Mouse (Mus musculus) kidney, postnatal 25 days (tissue): ENCODE results near the gene Efcab12.

Experiments used
- DNase-seq, 2 experiments: peaks; one replicate each; pipeline ENCODE4 v3.0.0; 2021; ENCODE audit warnings: mixed read lengths in 2 of 2

Efcab12 gene

DNA sequence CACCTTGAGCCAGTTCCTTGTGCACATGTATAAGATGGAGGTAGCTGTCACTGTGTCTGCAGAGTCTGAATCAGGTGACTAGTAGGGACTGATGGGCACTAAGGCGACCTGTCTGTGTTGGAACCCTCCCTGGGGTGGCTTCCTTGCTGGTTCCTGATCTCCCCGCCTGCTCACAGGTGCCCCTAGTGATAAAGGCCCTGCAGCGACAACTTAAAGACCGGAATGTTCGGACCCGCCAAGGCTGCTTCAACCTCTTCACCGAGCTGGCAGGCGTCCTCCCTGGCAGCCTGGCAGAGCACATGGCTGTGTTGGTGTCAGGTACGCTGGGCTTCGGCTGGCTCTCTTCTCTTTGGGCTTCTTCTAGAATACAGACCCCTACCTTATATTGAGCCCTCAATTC, 47.2 kb downstream of the Efcab12 start:
- no peak for DNase-seq

DNA sequence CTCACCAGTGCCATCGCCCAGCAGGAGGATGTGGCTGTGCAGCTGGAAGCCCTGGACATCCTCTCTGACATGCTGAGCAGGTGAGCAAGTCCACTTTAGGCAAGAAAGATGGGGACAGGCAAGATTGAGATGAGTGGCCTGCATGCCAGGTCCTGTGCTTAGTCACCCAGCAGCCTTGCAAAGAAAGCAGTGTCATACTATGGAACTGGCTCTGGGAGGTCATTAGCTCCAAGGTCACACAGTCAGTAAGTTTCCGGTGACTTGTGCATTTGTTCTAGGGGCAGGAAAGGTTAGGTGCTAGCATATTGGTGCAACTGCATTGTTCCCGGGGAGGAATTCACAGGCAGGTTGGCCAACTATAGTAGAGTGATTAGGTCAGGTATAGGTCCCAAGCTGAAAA, 55.4 kb downstream of the Efcab12 start:
- DNase-seq, result no peak

DNA sequence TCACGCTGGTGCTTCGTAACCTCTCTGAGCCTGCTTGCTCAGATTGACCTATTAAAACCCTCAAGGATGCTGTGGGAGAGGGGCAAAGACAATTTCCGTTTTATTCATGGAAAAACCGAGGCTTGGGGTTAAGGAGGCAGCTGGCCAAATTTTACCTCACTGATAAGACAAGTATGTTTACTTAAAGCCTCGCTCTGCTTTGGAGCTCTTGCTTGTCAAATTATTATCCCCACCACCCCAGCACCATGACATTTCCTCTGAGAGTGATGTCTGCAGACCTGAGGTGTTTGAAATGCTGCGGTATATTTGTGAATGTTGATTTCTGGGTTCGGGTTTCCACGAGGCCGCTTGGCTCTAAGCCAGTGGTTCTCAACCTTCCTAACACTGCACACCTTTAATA, 61.8 kb downstream of the Efcab12 start:
- no peak for DNase-seq

DNA sequence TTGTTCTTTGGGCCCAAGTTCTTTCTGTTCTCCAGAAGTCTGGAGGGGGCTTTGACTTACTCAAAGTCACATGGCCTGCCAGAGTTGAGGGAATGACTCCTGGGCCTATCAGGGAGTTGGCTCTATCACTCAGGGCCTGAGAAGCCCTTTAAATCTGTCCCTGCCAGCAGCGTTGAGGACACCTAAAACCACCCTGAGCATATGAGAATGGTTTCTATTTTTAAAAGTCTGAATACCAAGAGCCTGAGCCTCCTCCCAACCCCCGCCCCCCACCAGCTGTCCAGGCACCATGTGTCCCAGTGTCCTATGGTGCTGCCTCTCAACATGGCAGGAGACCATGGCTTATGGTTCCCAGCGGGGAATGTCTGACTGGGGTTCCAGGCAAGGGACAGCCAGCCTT, 62.4 kb downstream of the Efcab12 start:
- DNase-seq, result no peak

DNA sequence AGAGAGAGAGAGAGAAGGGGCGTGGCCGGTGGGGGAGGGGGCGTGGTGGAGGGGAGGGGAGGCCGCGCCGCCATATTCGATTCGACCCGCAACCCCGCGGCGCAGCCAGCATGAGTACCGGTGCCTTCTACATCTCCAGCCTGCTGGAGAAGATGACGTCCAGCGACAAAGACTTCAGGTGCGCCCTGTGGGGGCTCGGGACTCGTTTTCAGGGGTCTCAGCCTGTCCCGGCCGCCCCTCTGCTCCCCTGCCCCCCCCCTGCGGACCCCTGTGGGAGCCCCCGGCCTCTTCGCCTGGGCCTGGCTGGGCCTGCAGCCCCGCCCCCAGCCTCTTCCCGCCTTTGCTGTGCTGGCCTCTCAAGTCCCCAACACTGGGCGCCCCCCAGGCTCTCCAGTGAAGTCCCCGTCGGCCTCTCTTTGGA, 63.7 kb downstream of the Efcab12 start, which contains the start of gene Cand2:
Gene Cand2, plus strand, starts transcription at position 38 of the 421 bp plus-strand sequence.
- DNase-seq, result peak; percentile 53 to 56

DNA sequence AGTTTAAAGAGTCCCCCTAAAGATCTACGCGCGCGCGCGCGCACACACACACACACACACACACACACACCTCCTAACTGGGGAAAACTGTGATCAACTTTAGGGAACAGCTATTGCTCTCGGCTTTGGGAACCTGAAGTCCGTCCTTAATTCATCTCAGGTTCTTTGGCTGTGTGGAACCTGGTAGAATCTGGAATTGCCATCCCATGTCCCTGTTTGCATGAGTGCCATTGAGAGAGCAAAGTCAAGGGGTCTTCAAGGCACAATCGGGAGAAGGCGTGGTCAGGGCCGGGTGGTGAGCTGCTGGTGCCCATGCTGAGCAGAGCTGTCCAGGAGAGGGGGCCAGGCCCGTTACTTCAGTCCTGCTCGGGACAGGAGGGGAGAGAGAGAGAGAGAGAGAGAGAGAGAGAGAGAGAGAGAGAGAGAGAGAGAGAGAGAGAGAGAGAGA, 64.2 kb downstream of the Efcab12 start:
- peak; percentile 19 to 33 for DNase-seq

DNA sequence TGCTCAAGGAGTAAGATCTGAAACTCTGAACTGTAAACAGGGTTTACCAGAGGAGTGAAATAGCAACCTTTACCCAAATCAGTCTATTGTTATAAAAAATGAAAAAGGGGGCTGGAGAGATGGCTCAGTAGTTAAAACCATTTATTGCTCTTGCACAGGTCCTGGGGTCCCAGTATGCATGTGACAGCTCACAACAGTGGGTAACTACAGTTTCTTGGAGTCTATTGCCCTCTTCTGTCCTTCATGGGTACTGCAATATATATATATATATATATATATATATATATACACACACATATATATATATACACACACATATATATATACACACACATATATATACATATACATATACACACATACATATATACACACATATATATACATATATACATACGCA, 65.6 kb downstream of the Efcab12 start:
- peak in 1 of 2 experiments; percentile 27 for DNase-seq

DNA sequence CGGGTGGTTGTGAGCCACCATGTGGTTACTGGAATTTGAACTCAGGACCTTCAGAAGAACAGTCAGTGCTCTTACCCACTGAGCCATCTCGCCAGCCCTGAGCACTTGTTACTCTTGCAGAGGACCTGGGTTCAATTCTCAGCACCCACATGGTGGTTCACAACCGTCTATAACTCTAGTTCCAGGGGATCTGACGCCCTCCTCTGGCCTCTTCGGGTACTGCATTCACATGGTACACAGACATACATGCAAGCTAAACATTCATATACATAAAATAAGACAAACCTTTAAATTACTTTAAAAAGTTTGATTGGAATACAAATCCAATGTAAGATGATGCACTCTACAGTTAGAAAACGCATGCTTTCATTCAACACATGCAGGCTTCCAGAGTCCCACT, 66.0 kb downstream of the Efcab12 start:
- peak; percentile 10 to 28 for DNase-seq

DNA sequence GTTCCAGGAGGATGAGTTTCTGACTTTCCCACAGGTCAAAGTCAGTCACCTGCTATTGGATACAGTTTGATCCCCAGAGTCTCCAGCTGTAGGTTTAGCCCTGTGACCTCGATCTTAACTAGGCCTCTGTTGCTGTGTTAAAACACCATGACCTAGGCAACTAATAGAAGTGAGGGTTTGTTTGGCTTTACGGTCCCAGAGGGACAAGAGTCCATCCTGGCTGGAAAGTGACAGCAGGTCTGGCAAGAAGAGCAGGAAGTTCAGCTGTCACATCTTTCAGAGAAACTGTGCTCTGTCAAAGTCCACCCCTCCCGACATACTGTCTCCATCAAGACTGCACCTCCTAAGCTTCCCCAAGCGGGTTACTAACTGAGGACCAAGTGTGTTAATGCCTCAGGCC, 67.4 kb downstream of the Efcab12 start:
- peak; percentile 8 to 47 for DNase-seq

DNA sequence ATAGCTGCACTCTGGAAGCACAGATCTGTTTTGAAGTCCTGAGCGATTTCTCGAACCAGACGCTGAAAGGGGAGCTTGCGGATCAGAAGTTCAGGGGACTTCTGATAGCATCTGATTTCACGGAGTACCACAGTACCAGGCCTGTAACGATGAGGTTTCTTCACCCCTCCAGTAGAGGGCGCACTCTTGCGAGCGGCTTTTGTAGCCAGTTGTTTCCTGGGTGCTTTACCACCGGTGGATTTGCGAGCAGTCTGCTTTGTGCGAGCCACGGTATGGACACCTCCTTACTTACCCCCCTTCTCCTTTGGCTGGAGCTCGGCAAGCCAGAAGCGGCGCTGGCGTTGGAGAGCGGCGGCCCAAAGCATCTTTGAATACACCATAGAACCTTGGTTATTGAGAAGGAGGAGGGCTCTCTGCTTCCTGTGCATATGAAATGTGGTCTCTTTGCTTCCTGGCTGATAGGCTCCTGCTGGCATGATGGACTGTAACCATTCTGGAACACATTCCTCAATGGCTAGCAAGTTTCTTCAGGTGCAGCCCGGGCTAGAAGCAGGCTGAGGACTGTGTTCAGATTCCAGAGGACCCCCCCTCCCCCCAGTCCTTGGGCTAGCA, 68.0 kb downstream of the Efcab12 start:
- DNase-seq, result no peak

DNA sequence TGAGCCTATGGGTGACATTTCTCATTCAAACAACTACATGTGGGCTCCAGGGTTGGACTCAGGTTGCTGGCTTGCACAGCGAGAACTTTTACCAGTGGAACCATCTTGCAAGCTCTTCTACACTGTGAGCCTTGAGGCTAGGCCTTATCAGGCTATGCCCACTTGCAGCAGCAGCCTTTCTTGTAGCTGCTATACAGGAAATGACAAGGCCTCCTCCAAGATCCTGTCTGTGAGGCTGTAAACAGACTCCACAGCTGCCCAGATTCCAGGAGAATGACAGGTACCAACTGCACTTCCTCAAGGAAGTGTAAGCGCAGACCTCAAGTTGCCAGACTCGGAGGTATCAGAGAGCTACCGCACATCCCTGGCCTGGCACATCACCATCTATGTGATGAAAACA, 70.0 kb downstream of the Efcab12 start:
- DNase-seq, result peak; percentile 6 to 43

DNA sequence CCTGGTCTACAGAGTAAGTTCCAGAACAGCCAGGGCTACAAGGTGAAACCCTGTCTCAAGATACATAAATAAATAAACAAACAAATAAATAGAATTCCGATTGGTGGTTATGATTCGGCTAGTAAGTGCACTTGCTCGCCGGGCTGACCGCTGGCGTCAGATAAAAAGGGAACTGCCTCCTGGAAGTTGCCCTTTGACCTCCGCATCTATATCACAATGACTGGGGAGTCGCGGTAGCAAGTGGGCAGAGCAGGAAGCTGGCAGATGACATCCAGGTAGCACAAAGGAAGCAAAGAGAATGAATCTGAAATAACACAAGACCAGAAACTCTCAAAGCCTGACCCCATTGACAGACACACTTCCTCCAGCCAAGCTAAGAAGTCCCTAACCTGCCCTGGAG, 70.9 kb downstream of the Efcab12 start:
- no peak for DNase-seq

DNA sequence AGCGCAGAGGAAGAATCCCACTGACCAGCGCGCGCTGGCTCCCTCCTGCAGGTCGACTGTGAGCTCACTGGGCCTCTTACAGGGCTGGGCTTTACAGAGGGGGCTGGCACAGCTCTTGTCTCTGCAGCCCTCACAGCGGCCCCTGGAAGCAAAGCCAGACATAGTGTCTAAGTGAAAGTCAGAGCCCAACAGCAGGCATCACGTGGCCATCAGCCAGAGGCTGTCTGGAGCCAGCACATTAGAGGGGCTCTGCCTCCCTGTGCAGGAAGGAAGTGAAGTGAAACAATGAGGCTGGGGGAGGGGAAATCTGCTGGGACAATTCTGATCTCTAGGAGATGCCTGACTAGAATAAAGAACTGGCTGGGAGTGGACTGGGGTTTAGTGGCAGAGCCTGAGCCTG, 74.0 kb downstream of the Efcab12 start:
- peak; percentile 79 to 85 for DNase-seq

DNA sequence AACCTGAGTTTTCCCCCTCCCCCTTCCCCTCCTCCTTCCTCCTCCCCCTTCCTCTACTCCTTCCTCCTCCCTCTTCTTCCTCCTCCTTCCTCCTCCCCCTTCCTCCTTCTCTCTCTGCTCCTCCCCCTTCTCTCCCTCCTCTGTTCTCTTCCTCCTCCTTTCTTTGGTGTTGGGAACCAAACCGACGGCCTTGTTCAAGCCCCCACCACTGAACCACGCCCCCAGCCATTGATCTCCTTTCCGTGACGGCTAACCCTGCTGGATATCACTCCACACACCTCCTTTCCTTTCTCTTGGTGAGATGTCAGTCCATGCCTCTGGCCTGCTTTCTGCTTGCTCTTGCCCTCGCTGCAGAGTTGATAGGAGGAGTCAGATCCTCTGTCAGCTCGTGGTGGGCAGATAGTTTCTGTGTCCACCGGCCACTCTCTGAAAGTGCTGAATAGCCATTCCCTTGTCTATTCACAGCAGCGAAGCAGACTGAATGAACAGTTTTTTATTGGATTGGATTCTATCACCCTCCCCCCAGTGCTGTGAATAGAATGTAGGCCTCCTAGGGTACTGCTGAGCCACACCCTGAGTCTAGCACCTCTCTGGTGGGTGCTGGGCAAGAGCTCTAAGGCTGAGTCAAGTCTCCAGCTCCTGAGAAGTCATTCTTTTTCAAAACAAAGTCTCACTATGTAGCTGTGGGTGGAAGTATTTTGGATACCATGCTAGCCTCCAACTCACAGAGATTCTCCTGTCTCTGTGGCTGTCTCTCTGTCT, 76.0 kb downstream of the Efcab12 start, which contains the start of gene Tmem40:
Gene Tmem40, minus strand, starts transcription at position 416 of the 762 bp plus-strand sequence.
- DNase-seq, result no peak

DNA sequence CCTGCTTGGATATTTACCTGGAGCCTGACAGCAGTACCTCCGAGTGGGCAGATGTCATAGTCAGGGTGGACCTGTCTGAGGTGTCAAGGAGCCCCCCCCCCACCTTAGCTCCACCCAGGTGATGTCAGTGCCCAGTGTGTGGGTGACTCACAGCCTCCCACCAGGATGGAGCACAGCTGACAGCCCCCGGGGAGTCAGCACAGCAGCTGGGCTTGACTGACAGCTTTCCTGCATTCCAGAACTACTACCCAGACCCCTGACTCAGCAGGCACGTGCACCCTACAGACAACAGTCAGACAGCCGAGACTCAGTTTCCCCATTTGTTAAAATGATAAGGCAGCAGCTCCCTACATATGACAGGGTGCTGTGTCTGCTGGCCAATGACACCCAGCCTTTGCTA, 77.2 kb downstream of the Efcab12 start:
- DNase-seq, result no peak
